Mouse (Mus musculus): ENCODE results near the gene Tmprss15. TPM values are rescaled to one million over a fixed set of nuclear protein-coding genes. Genes with fewer than 3 reads are reported as not detected.

Tmprss15 gene
- polyA plus RNA-seq, 1 experiment from 2014 or later, result not detected

GRCm38 (mm10) chr16:78934298-78934697 lies 156.6 kb downstream of the Tmprss15 start:
- no peak for ATAC-seq (ENCODE audit: low read depth)
- H3K27ac ChIP-seq (ENCODE audit: low read length), result no peak overlapping the region
- H3K4me1 ChIP-seq (ENCODE audit: control insufficient read depth, low read depth, low read length), result no peaks in the 10 kb centered on the region
- H3K4me3 ChIP-seq (ENCODE audit: low read depth, low read length), result no peak overlapping the region
- no peaks in the 10 kb centered on the region for H3K27me3 ChIP-seq (ENCODE audit: control insufficient read depth, insufficient read depth, low read depth, low read length)
- no peak overlapping the region for H3K4me2 ChIP-seq (ENCODE audit: low read depth, low read length)
- no peaks in the 10 kb centered on the region for H3K36me3 ChIP-seq (ENCODE audit: control insufficient read depth, insufficient read depth)
- no peak overlapping the region for H3K9ac ChIP-seq (ENCODE audit: low read depth, low read length)
- 67% methylated on average over 2 of the region's 2 CpGs for WGBS (ENCODE audit: insufficient replicate concordance)
- no peaks in the 10 kb centered on the region for H3K9me3 ChIP-seq (replicated peaks; ENCODE audit: control insufficient read depth, low read length)

GRCm38 (mm10) chr16:78931287-78932025 lies 159.4 kb downstream of the Tmprss15 start:
- ATAC-seq (ENCODE audit: low read depth), result no peak
- H3K4me3 ChIP-seq (ENCODE audit: low read depth, low read length), result no peak overlapping the region

GRCm38 (mm10) chr16:78930382-78931286 lies 160.3 kb downstream of the Tmprss15 start, which contains the start of gene Chodl:
Gene Chodl, plus strand, starts transcription at chr16:78930948.
- no peaks in the 10 kb centered on the region for H3K36me3 ChIP-seq (ENCODE audit: control insufficient read depth, insufficient read depth)
- ATAC-seq (ENCODE audit: low read depth), result no peak
- no peak within 1 kb of the TSS for H3K27ac ChIP-seq (ENCODE audit: low read length)
- H3K4me2 ChIP-seq (ENCODE audit: low read depth, low read length), result peak within 1 kb of the TSS; percentile 17; the same call in 1 of the 2 replicates
- H3K9me3 ChIP-seq (replicated peaks; ENCODE audit: control insufficient read depth, low read length), result no peaks in the 10 kb centered on the region
- no peak within 1 kb of the TSS for H3K9ac ChIP-seq (ENCODE audit: low read depth, low read length)
- no peaks in the 10 kb centered on the region for H3K27me3 ChIP-seq (ENCODE audit: control insufficient read depth, insufficient read depth, low read depth, low read length)
- no peak within 1 kb of the TSS for H3K4me3 ChIP-seq (ENCODE audit: low read depth, low read length)
- no peaks in the 10 kb centered on the region for H3K4me1 ChIP-seq (ENCODE audit: control insufficient read depth, low read depth, low read length)
- 13% methylated on average over 19 of the region's 19 CpGs for WGBS (ENCODE audit: insufficient replicate concordance)

More at GRCm38 (mm10) chr16:78931287-78932025, 159.4 kb downstream of the Tmprss15 start:
- Histone ChIP-seq H3K4me1 (ENCODE audit: control insufficient read depth, low read depth, low read length) (no peaks in the 10 kb centered on the region), H3K36me3 (ENCODE audit: control insufficient read depth, insufficient read depth) (no peaks in the 10 kb centered on the region), H3K27ac (ENCODE audit: low read length) (no peak overlapping the region), H3K4me2 (ENCODE audit: low read depth, low read length) (peak overlapping the region; percentile 17; the same call in 1 of the 2 replicates), H3K9me3 (replicated peaks; ENCODE audit: control insufficient read depth, low read length) (no peaks in the 10 kb centered on the region), H3K9ac (ENCODE audit: low read depth, low read length) (no peak overlapping the region), H3K27me3 (ENCODE audit: control insufficient read depth, insufficient read depth, low read depth, low read length) (no peaks in the 10 kb centered on the region)
- 9% methylated on average over 16 of the region's 16 CpGs for WGBS (ENCODE audit: insufficient replicate concordance)

DNA sequence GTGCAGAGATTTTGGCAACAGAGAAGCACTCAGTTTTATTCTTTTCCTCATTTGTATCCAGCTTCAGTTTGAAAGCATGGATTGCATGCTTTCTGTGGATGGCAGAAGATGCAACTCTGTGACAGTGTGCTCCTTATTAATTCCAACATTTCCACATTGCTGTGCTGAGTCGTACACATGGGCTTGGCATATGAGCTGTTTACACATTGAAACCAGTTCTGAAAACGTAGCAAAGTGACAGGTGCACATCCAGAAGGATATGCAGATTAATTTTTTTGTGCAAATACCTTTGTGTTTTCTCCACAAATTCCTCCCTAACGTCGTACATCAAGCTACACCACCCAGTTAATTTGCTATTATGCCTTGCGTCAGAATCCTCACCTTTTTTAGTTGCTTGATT lies 168.3 kb downstream of the Tmprss15 start:
- H3K9ac ChIP-seq (ENCODE audit: low read depth, low read length), result no peak overlapping the region
- H3K27ac ChIP-seq (ENCODE audit: low read length), result no peak overlapping the region
- WGBS (ENCODE audit: insufficient replicate concordance), result 56% methylated on average over 5 of the region's 5 CpGs
- no peaks in the 10 kb centered on the region for H3K36me3 ChIP-seq (ENCODE audit: control insufficient read depth, insufficient read depth)
- no peaks in the 10 kb centered on the region for H3K4me1 ChIP-seq (ENCODE audit: control insufficient read depth, low read depth, low read length)
- no peak overlapping the region for H3K4me2 ChIP-seq (ENCODE audit: low read depth, low read length)
- H3K27me3 ChIP-seq (ENCODE audit: control insufficient read depth, insufficient read depth, low read depth, low read length), result no peaks in the 10 kb centered on the region
- no peak for ATAC-seq (ENCODE audit: low read depth)
- H3K9me3 ChIP-seq (replicated peaks; ENCODE audit: control insufficient read depth, low read length), result no peaks in the 10 kb centered on the region
- H3K4me3 ChIP-seq (ENCODE audit: low read depth, low read length), result no peak overlapping the region

Other genes with a start within 250 kb of the Tmprss15 start
- gene Chodl, start 160.1 kb downstream of the Tmprss15 start, polyA plus RNA-seq (2015; fragmentation: Nextera tagmentation; extraction: Ambion mirVana), result 0.26 and 0.79 TPM in 2 replicates

Measured in liver, embryonic 16.5 days (tissue).